Mouse (Mus musculus): Measurements from ENCODE around the gene Eno3.
A peak's percentile ranks its signal among the peaks of the same experiment; 100 is the strongest.

Eno3 gene

DNA sequence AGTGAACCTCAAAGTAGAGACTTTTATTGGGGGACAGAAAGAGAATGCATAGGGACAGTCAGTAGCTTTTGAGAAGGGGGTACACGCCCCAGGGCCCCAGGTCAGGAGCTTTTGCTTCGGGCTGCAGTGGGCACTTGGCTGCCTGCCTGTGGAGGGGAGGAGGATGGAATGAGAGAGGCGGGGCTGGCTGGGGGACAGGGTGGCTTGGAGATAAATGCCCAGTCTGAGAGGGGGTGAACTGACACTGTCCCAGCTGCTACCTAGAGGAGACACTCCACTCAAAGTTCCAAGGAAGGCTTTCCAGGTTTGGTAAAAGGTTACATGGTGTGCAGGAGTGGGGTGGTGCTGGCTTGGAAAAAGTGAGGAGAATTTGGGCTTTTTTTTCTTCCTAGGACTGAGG is at the start of gene Eno3:
Eno3 (plus strand) TSS at position 239 of the 400 bp plus-strand sequence.
- DNase-seq = no peak

DNA sequence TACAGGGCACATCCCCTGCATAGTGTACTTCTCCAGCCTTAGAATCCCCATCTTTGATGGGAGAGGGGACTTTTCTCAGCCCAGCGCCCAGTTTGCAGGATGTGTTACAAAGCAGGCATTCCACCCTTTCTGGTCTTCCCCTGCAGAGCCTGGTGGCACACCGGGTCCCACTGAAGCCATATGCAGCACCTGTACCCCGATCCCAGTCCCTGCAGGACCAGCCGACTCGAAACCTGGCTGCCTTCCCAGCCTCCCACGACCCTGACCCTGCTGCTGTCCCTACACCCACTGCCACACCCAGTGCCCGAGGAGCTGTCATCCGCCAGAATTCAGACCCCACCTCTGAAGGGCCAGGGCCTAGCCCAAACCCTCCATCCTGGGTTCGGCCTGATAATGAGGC is 49.4 kb upstream of the Eno3 start:
- DNase-seq = no peak

DNA sequence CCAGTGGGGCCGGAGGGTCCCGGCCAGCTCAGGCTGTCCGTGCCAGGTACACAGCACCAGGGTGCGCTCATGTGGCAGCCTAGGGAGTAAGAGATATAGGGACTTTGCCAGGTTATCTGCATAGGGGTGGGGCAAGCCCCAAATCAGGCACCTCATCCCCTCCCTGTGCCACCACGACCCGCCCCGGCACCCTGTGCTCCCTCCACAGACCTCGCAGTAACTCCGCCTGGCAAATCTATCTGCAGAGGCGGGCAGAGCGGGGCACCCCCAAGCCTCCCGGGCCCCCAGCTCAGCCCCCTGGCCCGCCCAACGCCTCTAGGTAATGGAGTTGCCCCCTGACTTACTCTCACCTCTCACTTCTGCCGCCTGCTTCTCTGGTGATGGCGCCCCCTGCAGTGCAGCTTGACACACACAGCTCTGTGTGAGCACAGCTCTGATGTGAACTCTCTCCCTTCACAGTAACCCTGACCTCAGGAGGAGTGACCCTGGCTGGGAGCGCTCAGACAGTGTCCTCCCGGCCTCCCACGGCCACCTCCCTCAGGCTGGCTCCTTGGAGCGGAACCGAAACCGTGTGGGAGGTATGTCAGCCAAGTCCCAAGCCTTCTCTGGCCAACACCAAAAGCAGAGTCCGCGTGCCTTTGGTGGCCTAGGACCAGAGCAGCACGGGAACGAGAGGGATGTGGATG is 48.5 kb upstream of the Eno3 start:
- DNase-seq = peak; percentile 51

DNA sequence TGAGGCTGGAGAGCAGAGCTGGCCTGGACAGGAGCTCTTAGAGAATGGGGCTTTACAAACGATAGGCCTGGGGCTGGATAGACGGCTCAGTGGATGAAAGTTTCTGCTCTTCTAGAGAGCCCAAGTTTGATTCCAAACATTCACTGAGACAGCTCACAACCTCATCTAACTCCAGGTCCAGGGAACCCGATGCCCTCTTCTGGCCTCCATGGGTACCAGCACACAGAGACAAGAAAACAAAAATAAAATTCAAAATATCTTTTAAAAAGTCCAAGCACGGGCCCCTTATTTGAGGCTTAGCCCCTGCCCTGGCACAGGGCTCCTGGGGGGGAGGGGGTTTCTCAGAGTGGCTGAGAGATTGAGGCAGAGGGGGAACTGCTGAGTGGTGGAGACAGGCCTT is 46.2 kb upstream of the Eno3 start:
- DNase-seq = no peak

DNA sequence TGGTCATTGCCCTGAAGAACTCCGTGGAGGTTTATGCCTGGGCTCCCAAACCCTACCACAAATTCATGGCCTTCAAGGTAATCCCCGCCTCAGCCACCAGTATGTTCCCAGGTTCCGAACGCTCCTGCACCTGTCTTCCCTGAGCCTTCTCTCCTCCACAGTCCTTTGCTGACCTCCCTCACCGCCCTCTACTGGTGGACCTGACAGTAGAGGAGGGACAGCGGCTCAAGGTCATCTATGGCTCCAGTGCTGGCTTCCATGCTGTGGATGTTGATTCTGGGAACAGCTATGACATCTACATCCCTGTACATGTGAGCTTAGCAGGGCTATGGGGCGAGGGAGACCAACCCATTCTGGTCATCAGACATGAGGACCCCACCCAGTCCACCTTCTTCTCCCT is 44.5 kb upstream of the Eno3 start:
- DNase-seq = no peak

DNA sequence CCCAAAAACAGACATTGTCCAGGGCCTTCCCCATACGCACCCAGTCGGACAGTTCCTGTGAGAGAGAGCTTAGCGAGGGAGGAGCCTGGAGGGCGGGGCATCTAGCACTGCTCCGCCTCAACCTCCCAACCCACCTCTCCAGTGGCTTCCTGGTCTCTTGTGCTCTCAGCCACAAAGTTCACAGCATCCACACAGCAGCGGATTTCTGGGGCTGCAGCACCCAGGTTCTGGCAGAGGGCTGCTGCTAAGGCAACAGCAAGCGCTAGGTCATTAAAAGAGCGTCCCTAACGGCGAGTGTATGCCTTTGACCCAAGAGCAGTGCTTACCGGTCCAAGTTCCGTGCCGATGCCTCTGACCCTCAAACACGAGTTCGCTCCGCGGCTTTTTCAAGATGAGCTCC is 41.9 kb upstream of the Eno3 start:
- DNase-seq = peak; percentile 81

DNA sequence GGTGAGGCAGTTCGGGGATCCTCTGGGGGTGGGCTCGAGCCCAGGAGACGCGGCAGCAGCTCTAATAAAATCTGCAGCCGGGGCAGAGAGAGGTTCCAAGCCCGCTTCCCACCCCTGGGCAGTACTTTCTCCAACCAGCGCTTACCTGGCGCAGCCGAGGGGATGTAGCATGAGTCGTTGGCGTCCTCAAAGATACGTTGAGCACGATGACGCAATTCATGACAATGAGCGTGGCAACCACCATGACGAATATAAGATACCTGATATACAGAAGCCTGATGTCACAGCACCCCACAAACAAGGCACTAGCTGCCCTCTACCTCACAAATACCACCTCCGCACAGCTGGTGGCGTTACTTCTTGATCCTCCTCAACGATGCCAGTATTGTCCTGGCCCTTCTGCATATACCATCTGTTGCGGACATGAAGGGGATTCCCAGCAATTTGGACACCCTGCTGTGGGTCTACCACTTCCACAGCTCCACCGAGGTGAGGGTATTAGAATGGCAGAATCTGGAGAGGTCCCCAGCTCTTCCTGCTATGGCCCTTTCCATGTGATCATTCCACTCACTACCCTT is 41.4 kb upstream of the Eno3 start, which contains the start of gene 4930544D05Rik:
4930544D05Rik (plus strand) TSS at position 333 of the 578 bp plus-strand sequence.
- no peak for DNase-seq

DNA sequence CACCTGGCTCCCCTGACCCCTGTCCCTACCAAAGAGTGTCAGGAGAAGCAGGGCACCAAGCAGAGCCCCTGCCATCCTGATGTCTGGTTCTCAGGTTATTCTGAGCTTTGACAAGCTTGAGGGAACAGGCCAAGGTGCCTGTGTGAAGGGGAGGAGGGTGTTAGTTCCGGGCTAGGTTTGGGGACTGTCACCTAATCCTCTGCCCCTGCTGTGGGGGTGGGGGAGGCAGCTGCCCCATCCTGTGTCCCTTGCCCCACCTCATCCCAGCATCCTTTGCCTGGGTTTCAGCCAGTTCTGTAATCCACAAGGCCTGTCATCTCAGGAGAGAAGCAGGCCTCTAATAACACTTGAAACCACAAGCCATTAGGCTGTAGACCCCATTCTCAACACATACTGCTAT is 37.9 kb upstream of the Eno3 start, which contains the start of gene Chrne:
Chrne (minus strand) TSS at position 116 of the 400 bp plus-strand sequence.
- no peak for DNase-seq

DNA sequence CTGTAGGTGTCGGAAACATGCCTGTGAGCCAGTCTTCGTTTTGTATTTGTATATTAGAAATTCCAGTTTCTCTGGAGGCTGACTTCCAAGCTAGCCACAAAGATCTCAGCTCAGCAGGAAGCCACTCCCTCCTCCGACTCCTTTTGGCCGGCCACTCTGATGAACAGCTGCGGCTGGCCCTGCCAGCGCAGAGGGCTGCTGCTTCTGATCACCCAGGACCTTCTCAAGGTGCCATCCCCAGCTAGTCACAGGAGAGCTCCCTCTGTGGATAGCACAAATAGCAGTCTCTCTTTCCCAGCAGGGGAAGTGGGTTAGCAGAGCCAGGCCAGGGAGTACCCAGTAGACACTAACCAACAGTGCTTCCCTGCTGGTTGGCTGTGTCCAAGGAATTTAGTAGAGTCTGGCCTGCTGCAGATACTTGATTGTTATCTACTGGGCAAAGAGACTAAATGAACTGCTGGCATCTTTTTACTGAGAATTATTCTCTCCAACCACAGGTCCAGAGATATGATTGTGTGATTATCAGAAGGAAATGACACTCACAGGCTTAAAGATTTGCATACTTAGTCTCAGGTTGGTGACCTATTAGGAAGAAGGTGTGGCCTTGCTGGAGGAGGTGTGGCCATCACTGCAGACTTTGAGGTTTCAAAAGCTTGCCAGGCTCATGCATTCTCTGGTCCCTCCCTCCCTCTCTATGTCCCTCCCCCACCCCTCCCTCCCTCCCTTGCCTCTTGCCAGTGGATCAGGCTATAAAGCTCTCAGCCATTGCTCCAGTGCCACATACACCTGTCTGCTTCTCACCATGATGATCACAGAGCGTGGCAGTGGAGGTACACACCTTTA is 34.8 kb upstream of the Eno3 start:
- no peak for DNase-seq

DNA sequence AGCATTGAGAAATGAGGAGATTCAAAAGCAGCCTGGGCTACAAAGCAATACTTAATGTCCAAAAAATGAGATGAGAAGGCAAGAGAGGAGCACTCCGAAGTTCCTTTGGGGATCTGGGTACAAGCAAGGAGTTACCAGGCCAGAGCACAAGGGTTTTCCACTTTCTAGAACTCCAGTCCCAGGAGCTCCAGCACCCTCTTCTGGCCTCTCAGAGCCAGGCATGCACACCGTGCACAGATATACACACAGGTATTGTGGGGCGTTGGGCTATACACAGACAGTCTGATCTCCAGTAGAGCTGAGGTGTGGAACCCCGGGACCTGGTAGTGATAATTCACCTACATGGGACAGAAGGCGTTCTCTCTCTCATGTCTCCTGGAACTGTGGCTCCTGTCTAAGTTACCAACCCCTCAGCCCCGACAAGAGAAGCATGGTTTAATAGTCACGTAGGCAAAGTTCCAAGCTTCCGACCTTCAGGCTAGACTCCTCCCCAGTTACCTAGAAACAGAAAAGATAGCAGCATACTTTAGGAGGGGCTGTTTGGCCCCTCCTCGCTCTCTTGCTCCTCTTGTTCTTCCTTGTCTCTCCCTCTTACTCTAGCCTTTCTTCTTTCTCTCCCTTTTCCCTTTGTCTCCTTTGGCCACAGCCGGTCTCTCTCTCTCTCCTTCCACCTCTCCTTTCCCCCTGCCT is 33.8 kb upstream of the Eno3 start:
- no peak for DNase-seq

DNA sequence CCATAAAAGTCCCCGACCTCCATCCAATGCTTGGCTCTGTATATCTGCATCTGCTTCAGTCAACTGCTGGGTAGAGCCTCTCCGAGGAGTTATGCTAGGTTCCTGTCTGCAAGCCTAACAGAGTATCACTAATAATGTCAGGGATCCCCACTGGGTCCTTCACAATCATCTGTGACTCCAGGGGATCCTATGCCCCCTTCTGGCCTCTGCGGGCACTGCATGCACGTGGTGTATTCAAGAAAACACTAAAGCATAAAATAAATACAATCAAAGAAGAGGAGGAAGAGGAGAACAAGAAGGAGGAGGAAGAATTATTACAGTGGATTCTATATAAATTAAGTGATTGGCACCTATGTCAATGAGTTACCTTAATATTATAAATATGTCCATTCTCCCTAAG is 31.5 kb upstream of the Eno3 start:
- peak; percentile 53 for DNase-seq

DNA sequence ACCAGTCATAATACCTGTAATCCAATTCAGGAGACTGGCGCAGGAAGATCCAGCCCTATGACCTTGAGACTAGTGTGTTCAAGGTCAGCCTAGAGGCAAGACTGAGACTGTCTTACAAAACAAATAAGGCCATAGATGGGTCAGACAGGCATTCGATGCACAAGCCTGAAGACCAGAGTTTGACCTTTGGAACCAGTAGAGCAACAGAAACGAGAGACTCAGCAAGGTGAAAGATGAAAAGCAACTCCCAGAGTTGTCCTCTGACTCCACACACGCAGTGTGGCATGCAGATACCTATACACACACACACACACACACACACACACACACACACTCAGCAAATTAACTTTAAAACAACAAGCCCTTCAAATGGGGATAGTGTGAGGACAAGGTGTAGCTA is 30.1 kb upstream of the Eno3 start:
- DNase-seq = no peak

DNA sequence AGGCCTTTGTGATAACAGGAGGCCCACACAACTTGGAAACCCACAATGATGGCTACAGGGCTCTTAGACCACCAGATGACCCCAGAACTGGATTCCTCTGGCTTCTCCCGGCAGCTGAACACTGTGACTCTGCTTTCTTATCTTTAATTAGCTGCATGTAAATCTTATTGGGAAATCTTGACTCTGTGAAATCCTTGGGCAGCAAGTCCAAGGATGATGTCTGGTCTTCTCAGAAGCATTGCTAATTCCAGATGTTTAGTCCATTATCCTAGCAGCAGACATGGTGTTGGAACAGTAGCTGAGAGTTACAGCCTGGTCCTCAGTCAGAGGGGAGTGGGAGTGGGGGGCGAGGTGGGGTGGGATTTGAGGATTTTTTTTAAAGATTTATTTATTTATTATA is 28.6 kb upstream of the Eno3 start:
- DNase-seq = no peak

DNA sequence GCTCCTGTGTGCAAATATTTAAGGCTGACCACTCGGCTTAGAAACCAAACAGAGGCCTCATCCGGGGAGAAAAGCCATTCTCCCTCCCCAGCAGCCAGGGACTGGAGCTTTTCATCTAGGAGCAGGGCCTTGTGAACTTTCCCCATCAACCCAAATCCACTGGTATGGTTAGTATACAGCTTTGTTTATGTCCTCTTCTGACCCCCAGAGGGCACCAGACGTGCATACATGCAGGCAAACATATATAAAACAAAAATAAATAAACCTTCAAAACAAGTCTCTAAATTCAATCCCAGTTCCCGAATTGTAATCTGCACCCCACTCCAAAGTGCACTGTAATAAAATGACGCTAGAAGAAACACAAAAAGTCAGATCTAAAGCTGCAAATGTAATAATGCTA is 27.4 kb upstream of the Eno3 start:
- DNase-seq = no peak

DNA sequence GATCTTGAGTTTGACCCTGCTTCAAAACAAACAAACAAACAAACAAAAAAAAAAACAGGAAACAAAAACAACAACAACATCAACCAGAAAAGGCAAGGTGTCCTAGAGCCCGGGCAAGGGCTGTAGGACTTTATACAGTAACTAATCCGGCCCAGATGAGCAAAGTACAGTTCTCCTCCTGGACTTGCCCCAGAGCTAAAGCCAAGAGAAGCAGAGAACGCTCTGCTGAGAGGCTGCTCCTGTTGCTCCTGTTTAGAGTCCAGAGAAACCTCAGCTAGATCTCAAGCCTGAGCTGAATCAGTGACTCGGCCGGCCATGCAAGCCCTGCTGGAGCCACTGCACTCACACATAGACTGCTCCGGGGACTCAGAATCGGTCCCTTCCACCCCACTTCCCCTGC is 26.9 kb upstream of the Eno3 start:
- peak; percentile 66 for DNase-seq

DNA sequence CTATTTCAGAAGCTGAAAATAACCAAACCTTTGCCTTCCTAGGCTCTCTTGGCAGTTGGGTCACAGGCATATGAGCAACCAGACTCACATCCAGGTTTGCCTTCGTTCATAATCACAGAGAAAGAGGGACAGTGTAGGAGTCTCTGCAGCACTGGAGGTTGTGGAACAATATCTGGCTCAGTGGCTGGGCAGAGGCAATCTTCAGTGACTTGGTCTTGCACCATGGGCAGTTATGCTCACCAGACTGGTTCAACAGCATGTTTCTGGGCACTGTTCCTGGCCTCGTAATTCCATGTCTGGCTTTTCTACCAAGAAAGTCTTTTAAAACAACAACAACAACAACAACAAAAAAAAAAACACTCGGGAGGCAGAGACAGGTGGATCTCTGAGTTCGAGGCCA is 21.4 kb upstream of the Eno3 start:
- DNase-seq = no peak

DNA sequence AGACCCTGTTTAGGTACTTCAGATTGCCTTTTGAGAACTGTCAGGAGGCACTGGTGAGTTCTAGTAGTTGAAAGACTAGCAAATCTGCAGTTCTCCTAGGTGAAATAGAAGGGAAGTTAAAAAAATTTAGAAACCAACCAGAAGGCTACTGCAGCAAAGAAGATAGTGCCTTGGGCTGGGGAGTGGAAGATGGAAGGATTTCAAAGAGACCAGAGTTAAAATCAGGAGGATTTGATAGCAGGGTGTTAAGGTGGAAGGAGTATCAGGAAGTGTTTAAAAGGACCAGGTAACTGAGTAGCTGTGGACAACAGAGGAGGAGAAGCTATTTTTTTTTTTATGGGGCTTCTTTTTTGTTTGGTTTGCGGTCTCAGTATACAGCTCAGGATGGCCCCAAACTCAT is 19.2 kb upstream of the Eno3 start:
- no peak for DNase-seq

DNA sequence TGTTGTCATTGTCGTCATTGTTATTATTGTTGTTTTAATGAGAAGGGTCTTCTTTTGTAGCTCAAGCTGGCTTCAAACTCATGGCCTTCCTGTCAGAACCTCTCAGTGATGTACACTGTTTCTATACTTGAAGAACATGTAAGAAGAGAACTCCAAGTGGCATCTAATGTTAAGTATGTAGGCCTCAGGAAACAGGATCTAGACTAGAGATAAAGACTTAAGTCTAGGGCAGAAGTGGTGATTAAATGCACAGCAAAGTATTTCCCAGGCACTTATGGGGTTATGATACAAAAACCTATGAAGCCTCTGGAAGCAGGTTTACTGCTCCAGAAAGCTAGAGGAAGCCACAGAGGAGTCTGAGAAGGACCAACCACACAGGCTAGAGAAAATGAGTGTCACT is 18.7 kb upstream of the Eno3 start:
- no peak for DNase-seq

DNA sequence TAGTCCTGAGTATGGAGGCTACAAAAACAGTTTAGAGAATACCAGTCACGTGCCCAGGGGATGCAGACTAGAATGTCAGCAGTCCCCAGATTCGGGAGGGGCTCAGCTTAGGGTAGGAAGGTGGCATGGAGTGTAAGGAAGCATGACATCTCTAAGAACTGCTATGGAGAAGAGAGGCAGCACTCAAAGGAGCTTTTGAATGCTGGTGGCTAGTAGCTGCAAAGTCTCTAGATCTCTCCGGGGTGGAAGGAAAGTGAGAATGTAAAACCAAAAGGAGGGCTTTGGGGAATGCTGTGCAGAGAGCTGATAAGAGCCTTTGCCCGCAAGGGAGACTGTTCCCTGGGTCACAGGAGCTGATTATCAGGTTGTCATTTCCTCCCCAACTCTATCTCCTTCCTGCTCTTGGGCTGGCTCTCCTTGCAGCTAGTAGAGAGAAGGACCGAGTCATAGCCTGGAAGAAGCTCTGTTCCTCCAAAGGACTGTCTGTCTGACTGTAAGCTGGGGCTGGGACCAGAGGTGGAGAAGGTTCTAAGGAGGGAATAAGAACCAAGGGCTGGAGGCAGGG is 18.2 kb upstream of the Eno3 start, which contains the start of gene Gp1ba:
Gp1ba (plus strand) TSS at position 409 of the 565 bp plus-strand sequence.
- no peak for DNase-seq

DNA sequence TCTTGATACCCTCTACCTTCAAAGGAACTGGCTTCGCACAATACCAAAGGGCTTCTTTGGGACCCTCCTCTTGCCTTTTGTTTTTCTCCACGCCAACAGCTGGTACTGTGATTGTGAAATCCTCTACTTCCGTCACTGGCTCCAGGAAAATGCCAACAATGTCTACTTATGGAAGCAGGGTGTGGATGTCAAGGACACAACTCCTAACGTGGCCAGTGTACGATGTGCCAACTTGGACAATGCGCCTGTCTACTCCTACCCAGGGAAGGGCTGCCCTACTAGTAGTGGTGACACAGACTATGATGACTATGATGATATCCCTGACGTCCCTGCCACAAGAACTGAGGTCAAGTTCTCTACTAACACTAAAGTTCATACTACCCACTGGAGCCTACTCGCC is 17.0 kb upstream of the Eno3 start:
- no peak for DNase-seq

DNA sequence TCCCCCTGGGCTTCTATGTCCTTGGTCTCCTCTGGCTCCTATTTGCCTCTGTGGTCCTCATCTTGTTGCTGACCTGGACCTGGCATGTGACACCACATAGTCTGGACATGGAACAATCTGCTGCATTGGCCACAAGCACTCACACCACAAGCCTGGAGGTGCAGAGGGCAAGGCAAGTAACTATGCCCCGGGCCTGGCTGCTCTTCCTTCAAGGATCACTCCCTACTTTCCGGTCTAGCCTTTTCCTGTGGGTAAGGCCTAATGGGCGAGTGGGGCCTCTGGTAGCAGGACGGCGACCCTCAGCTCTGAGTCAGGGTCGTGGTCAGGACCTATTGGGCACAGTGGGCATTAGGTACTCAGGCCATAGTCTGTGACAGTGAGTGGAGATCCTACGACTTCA is 15.8 kb upstream of the Eno3 start:
- DNase-seq = no peak

DNA sequence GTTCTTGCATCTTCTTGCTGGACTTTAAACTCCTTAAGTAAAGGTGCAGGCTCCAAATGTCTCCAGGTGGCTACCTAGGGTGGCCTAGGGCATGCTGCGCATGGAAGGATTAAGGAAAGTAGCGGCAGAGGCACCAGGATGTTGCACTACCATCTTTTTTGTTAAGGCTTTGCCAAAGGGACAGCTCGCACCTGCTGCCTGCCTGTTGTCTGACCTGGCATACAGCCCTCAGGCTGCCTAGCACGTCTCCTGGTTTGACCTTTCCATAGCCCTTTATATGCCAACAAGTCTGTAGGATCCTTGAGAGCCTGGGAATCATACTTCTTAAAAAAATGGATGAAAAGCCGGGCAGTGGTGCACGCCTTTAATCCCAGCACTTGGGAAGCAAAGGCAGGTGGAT is 14.0 kb upstream of the Eno3 start:
- DNase-seq = no peak

DNA sequence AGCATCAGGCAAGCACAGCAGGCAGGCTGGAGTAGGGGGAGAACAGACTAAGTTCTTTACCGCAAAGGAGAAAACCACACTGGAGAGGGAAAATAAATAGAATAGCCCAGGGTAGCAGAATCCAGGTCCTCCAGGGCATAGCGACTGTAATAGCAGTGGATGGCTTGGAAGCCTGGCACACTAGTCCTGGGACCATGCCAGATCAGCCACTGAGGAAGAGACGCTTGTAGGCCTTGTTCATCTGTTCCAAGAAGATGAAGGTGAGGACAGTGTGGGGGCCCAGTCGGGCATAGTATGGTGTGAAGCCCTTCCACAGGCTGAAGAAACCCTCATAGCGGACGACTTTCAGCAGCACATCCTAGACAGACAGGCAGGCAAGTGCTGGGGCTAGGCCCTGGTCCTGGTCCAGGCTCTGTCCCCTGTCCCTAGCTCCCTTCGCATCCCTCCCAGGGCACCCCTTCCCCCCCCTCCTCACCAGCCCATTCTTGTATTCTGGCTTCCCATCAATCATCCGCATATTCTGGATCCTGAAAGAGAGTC is 12.4 kb upstream of the Eno3 start:
- no peak for DNase-seq

Measured in kidney, postnatal 14 days (tissue).